Mouse (Mus musculus): Measurements from ENCODE around the gene Sorcs3. TPM values are rescaled to one million over a fixed set of nuclear protein-coding genes. Genes with fewer than 3 reads are reported as not detected.

Sorcs3 gene
- total RNA-seq (2023) = not detected

DNA sequence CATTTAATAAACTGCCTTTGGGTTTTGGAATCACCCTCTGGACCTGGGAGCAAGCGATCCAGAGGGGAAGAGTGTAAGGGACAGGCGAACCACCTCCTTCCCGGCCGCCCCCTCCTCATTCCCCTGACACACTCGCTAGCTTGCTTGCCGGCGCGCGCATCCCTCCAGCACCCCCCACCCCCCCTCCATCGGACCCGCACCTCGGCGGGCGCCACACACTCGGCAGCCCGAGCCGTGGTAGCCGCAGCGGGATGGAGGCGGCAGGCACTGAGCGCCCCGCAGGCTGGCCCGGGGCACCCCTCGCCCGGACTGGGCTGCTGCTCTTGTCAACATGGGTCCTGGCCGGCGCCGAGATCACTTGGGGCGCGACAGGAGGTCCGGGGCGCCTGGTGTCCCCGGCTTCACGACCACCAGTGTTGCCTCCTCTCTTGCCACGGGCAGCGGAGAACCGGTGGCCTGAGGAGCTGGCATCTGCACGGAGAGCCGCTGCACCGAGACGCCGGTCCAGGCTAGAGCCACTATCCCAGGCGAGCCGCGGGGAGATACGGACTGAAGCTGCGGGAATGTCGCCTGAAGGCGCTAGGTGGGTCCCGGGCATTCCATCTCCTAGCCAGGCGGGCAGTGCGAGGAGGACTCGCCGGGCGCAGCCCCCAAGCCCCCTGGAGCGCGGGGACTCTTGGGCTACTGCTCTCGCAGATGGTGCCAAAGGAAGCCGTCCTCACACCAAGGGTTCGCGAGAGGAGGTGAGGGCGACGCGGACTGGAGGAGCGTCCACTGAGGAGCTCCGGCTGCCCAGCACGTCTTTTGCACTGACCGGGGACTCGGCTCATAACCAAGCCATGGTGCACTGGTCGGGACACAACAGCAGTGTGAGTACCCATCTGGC is at the start of gene Sorcs3:
TSS of gene Sorcs3 (plus strand) at position 97 of the 886 bp plus-strand sequence.

All from CD4-positive naive resting alpha-beta T cell, adult 76 days (primary cell).